Mouse (Mus musculus): ENCODE data around the gene Etl4.

DNA sequence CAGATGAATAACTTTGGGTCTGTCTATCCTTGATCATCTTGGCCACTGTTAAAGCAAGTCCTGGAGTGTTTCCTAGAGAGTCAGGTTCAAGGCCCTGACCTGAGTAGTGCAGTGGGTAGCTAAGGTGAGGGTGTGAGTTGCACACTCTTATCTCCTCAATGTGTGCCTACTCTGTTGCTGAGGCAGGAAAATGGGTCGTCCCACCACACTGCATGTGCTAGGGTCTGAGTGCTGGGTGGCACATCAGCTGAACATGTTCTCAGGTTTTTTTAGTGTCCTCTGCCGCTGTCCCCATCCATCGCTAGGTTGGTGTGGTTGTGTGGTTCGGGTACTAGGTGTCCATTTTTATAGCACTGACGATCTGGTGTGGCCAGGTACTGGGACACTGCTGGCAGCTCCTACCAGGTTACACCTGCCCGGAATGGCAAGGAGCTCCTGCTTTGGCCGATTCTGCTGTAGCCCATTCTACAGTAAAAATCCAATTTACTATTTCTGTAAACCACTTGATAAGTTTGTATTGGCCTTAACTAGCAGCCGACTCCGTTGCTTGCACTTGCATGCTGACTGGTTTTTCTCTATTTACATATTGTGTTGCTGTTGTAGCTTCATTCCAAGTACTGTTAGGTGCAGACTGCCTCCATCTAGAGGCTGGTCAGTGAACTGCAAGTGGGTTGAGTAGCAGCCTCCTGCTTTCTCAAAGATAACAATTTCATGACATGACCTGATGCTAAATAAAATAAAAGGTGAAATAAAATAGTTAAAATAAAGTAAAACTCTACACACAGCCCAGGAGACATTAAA, 763.4 kb downstream of the Etl4 start:
- TF ChIP-seq CTCF (IDR thresholded peaks at IDR 0.05; ENCODE audit: low read depth) (peak; percentile 76), EP300 (IDR thresholded peaks at IDR 0.05; ENCODE audit: low read depth) (no peak)

Measured in liver, embryonic 14.5 days (tissue).